Mouse (Mus musculus): ENCODE measurements around the gene Ripor3.
A peak's percentile ranks its signal among the peaks of the same experiment; 100 is the strongest.
"Not testable (repeated sequence)": the region's sequence is repeated elsewhere in the genome, so short reads cannot be mapped to it uniquely, and the experiment has no call there.

Gene Ripor3

GRCm38 (mm10) chr2:168009936-168010668 is at the start of gene Ripor3:
Gene Ripor3 (minus strand): TSS chr2:168010618.
- peak; percentile 47 to 66 for DNase-seq (ENCODE audit: low spot score in 2 of 2)

- no peak for DNase-seq (ENCODE audit: low spot score in 2 of 2)
Measured at GRCm38 (mm10) chr2:168059200-168059790, 48.9 kb upstream of the Ripor3 start.

GRCm38 (mm10) chr2:168058488-168059199 is 48.2 kb upstream of the Ripor3 start:
- no peak for DNase-seq (ENCODE audit: low spot score in 2 of 2)

GRCm38 (mm10) chr2:168057876-168058275 is 47.5 kb upstream of the Ripor3 start:
- DNase-seq (ENCODE audit: low spot score in 2 of 2), result not testable (repeated sequence)

- DNase-seq (ENCODE audit: low spot score in 2 of 2), result no peak
Measured at GRCm38 (mm10) chr2:168056666-168056933, 46.2 kb upstream of the Ripor3 start.

GRCm38 (mm10) chr2:168055910-168056665 is 45.7 kb upstream of the Ripor3 start:
- no peak for DNase-seq (ENCODE audit: low spot score in 2 of 2)

GRCm38 (mm10) chr2:168054142-168054541 is 43.7 kb upstream of the Ripor3 start:
- DNase-seq (ENCODE audit: low spot score in 2 of 2), result no peak

DNA sequence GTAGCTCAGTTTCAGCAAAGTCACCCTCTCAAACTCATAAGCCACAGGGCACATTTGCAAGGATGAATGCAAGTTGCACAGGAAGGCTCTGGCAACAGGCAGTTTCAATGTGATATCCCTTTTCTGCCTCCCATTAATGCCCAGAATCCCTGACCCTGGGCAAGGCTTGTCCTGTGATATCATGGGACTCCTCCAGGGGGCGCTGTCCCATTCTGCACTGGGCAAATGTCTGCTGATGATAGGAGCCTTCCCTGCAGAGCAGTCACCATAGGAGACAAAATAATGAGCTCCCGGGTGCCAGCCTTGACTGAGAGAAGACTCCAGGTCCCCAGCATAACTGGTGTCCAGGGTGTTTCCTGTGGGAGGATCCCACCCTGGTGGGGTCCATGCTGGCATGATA is 42.3 kb upstream of the Ripor3 start:
- no peak for DNase-seq (ENCODE audit: low spot score in 2 of 2)

DNA sequence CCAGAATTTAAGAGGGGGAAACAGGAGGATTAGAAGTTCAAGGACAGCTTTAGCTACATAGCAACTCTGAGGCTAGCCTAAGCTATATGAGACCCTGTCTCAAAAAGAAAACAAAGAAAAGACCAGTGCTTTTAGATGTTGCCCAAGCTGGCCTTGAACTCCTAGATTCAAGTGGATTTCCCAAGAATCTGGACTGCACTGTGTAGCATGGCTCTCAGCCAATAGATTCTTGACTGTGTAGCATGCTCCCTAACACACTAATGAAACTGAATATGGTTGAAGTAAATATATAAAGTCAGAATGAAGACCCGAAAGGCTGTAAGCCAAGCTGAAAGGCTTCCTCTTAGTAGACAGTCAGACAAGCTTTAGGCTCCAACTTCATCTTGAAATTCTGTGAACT is 41.7 kb upstream of the Ripor3 start:
- DNase-seq (ENCODE audit: low spot score in 2 of 2), result no peak

- no peak for DNase-seq (ENCODE audit: low spot score in 2 of 2)
Measured at GRCm38 (mm10) chr2:168050000-168050942, 39.9 kb upstream of the Ripor3 start.

- no peak for DNase-seq (ENCODE audit: low spot score in 2 of 2)
Measured at GRCm38 (mm10) chr2:168049002-168049635, 38.7 kb upstream of the Ripor3 start.

GRCm38 (mm10) chr2:168046467-168046866 is 36.0 kb upstream of the Ripor3 start:
- DNase-seq (ENCODE audit: low spot score in 2 of 2), result no peak

DNA sequence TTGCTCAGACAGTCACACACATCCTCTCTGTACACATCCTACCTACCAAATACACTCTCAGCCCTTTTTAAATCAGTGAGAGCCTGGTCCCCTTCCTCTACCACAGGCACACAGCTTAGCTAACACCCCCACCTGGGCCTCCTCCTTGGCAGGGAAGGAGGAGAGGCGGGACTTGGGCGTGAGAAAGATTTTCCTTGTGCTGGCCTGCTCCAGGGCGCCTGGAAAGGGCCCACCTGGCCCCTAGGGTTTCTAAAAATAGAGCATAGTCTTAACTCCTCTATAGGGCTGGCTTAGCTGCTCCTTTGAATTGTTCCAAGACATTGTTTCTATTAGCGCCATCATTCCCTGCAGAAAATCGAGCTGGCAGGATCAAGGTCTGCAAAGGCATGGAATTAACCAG is 35.4 kb upstream of the Ripor3 start:
- DNase-seq (ENCODE audit: low spot score in 2 of 2), result no peak

- DNase-seq (ENCODE audit: low spot score in 2 of 2), result no peak
Measured at GRCm38 (mm10) chr2:168045357-168045756, 34.9 kb upstream of the Ripor3 start.

DNA sequence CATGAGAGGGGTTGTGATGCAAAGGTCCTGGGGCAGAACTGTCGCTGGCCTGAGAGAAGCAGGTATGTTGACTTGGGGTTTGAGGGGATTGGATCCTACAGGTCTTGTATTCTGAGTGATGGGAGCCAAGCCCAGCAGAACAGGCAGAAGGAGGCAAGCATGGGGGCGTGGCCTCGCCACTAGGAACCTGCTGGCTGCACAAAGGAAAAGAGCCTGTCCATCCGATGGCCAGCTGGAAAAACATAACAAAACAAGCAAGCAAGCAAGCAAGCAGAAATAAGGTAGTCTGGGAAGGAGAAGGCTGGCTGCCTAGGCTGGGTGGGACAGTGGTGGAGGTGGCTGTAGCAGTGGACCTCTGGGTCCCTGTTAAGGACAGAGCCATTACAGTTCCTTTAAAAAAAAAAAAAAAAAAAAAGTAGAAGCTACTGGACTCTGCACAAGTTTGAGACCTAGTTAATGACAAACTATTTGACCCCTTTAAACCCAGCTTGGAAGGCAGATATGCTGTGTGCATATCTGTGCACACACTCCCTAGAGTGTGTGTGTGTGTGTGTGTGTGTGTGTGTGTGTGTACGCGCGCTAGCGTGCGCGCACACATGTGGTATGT is 34.4 kb upstream of the Ripor3 start:
- DNase-seq (ENCODE audit: low spot score in 2 of 2), result no peak

- no peak for DNase-seq (ENCODE audit: low spot score in 2 of 2)
Measured at GRCm38 (mm10) chr2:168042019-168042418, 31.6 kb upstream of the Ripor3 start.

DNA sequence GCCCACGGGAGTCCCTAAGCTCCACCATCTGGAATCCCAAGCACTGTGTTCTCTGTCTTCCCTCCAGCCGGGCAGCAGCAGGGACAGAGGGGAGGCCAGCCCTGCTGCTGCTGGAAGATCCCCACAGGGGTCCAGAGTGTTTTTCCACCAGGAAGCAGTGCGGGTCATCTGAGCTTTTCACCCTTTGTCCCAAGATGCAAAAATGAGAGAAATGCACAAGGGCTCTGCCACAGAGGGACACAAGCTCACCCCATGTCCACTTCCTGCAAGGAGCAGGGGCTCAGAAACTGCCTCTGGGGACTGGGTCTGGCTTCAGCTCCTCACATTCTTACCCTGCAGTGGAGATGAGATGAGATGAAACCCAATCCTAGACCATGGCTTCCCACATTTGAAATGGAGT is 30.3 kb upstream of the Ripor3 start:
- no peak for DNase-seq (ENCODE audit: low spot score in 2 of 2)

DNA sequence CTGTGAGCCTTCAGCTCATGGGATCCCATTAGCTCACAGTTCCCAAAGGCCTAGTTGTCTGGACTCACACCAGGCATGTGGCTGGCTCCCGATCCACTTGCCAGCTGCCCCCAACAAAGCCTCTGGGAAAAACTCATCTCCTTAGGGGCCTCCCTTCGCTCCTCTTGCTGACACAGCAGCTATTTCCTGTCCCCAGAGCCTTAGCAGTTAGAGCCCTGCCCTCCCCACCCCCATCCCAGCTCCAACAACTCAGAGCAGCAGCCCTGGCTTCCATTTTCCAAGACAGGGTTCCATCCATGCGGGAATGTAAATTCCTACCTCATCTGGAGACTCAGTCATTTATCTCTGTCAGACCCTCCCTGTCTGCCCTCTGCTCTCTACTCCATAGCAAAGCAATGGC is 26.6 kb upstream of the Ripor3 start:
- no peak for DNase-seq (ENCODE audit: low spot score in 2 of 2)

GRCm38 (mm10) chr2:168035907-168036306 is 25.5 kb upstream of the Ripor3 start:
- DNase-seq (ENCODE audit: low spot score in 2 of 2), result no peak

DNA sequence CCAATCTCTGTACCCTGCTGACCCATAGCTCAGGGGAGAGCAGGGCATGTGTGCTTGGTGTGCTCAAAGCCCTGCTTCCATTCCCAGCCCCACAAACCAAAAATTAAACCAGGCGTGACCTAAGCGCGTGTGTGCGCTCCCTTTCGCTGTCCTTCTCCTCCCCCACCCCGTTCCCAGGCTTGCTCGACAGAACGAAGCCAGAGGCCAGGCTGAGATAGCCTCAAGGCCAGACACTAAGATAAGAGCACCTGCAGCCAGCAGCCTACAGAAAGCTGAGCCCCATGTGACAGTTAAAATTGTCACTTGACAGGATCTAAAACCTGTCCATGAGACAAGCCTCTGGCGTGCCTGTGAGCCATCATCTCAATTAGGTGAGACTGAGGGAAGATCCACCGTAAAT is 23.5 kb upstream of the Ripor3 start:
- DNase-seq (ENCODE audit: low spot score in 2 of 2), result no peak

Measured in spleen, postnatal 14 days (tissue).